Mouse (Mus musculus): ENCODE data around the gene Creb3l1. TPM values are rescaled to one million over a fixed set of nuclear protein-coding genes. Genes with fewer than 3 reads are reported as not detected.
A peak's percentile ranks its signal among the peaks of the same experiment; 100 is the strongest.

The Creb3l1 gene
- polyA plus RNA-seq, 1 experiment from 2014 or later: 0.63 TPM

DNA sequence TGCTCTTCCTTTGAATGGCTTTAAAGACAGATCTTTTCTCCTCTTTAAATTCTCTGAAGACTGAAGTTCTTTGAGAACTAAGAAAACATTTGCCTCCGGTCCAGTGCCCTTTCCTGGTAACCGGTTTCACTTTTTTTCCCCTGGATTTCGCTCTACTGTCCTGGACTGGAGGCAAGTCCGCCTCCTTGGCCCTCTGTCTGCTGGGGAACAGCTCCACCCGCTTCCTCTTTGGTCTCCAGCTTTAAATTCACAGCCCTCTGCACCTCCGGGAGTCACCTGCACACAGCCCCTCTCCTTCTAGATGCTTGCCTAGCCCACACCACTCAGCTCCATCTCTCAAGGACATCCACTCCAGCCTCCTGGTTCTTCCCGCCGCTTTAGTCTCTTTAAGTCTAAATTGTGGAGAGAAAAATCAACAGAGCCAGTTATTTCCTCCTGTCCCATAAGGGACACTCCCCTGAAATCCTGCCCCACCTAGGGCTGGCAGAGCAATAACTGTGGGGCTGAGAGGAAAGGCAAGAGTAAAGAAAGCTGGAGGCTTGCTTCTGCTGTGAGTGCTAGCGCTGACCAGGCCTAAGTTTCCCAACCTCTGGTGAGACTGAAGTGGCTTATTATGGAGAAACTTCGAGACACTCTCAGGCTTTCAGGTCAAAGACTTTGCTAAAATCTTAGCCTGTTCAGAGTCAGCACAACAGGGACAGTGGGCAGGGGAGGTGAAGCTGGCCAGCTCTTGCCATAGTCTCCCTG, 5.3 kb upstream of the Creb3l1 start:
- H3K4me2 ChIP-seq (ENCODE audit: low read depth, low read length): no peak overlapping the region
- DNase-seq (no peak), ATAC-seq (no peak)
- H3K36me3 ChIP-seq (replicated peaks; ENCODE audit: insufficient read depth, low read length): no peaks in the 10 kb centered on the region
- WGBS (ENCODE audit: insufficient replicate concordance): 66% methylated on average over 10 of the region's 10 CpGs
- H3K9ac ChIP-seq (replicated peaks): no peak overlapping the region
- TF ChIP-seq CTCF (IDR thresholded peaks at IDR 0.05; ENCODE audit: low read depth) (no peak), EP300 (IDR thresholded peaks at IDR 0.05; ENCODE audit: low read depth) (no peak)
- peaks cover 4% of the 10 kb centered on the region; the same call in 1 of the 2 replicates for H3K4me1 ChIP-seq (ENCODE audit: insufficient read depth)
- H3K4me3 ChIP-seq (ENCODE audit: low read depth, low read length): no peak overlapping the region
- no peak overlapping the region for H3K27ac ChIP-seq (ENCODE audit: low read depth)
- H3K9me3 ChIP-seq (ENCODE audit: low read length): no peaks in the 10 kb centered on the region
- H3K27me3 ChIP-seq (ENCODE audit: insufficient read depth, low read length): no peaks in the 10 kb centered on the region

DNA sequence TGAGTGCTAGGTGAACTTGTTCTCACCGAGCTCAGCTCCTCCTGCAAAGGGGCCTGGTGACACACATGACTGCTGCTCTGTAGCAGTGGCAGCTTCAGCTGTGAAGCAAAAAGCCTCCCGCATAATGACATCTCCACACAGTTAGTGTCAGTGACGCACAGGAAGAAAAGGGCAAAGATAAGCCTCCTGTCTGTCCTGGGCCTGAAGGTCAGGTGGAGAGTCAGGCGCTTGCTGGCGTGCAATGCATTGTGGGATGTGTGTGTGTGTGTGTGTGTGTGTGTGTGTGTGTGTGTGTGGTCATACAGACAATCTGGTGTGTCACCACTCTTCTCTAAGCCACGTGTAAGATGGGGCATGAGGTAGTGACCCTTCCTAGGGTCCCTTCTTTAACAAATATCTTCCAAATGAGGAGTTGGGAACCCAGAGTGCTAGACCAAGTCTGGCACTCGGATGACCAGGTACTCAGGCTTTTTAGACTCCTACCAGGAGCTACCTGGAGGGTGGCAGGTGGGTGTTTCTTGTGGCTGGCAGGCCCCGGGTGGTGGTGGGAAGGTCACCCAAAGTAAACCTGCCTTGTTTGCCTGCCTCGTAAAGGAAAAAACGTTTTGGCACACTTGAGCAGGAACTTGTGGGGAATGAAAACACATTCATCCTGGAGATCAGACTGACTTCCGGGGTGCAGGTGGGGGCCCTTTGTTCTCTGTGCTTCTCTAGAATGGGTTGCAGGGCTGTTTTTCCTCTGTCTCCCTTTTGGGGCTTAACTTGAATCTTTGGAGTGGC, 3.7 kb upstream of the Creb3l1 start:
- no peaks in the 10 kb centered on the region for H3K36me3 ChIP-seq (replicated peaks; ENCODE audit: insufficient read depth, low read length)
- H3K27me3 ChIP-seq (ENCODE audit: insufficient read depth, low read length): peaks cover 14% of the 10 kb centered on the region
- peaks cover 7% of the 10 kb centered on the region for H3K4me1 ChIP-seq (ENCODE audit: insufficient read depth)
- H3K27ac ChIP-seq (ENCODE audit: low read depth): no peak overlapping the region
- TF ChIP-seq CTCF (IDR thresholded peaks at IDR 0.05; ENCODE audit: low read depth) (no peak), EP300 (IDR thresholded peaks at IDR 0.05; ENCODE audit: low read depth) (no peak)
- no peak overlapping the region for H3K4me3 ChIP-seq (ENCODE audit: low read depth, low read length)
- ATAC-seq (peak; percentile 79), DNase-seq (peak; percentile 59)
- no peak overlapping the region for H3K4me2 ChIP-seq (ENCODE audit: low read depth, low read length)
- H3K9ac ChIP-seq (replicated peaks): no peak overlapping the region
- H3K9me3 ChIP-seq (ENCODE audit: low read length): no peaks in the 10 kb centered on the region
- WGBS (ENCODE audit: insufficient replicate concordance): 41% methylated on average over 11 of the region's 11 CpGs

DNA sequence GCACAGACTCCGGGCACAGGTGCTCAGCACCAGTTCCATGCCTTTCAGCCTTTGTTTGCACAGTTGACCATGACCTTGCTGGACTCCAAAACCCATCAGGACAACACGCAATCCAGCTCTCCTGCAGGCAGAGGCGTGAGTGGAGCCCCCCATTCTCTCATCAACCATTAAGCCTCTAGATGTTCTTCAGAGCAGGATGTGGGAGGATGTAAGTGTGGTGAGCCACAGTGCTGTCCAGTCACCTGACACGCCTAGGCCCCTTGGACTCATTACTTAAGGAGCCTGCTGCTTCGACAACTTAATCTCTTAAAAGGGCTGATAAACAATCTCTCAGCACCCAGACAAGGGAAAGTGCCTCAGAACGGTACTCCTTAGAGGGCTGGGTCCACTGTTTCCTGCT, 1.7 kb upstream of the Creb3l1 start:
- Histone ChIP-seq H3K9me3 (ENCODE audit: low read length) (no peaks in the 10 kb centered on the region), H3K27ac (ENCODE audit: low read depth) (no peak overlapping the region), H3K9ac (replicated peaks) (no peak overlapping the region), H3K4me3 (ENCODE audit: low read depth, low read length) (no peak overlapping the region), H3K4me2 (ENCODE audit: low read depth, low read length) (no peak overlapping the region), H3K36me3 (replicated peaks; ENCODE audit: insufficient read depth, low read length) (no peaks in the 10 kb centered on the region), H3K27me3 (ENCODE audit: insufficient read depth, low read length) (peaks cover 26% of the 10 kb centered on the region), H3K4me1 (ENCODE audit: insufficient read depth) (peaks cover 7% of the 10 kb centered on the region)
- TF ChIP-seq CTCF (IDR thresholded peaks at IDR 0.05; ENCODE audit: low read depth) (no peak), EP300 (IDR thresholded peaks at IDR 0.05; ENCODE audit: low read depth) (no peak)
- 54% methylated on average over 6 of the region's 6 CpGs for WGBS (ENCODE audit: insufficient replicate concordance)
- no peak for ATAC-seq
- DNase-seq: no peak

DNA sequence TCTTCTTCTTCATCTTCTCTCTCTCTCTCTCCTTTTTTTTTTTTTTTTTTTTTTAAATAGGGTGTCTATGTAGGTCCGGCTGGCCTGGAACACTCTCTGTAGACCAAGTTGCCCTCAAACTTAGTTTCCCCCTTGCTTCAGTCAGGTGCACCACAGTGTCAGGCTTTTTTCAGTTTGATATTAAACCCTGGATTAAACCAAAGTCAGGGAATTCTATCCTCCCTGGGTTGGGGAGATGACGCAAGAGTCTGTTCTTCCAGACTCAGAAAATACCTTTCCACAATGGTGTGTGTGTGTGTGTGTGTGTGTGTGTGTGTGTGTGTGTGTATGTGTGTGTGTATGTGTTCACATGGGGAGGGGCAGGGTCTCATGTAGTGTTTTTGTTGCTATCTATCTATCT, 900 bp upstream of the Creb3l1 start:
- H3K9me3 ChIP-seq (ENCODE audit: low read length): no peaks in the 10 kb centered on the region
- WGBS (ENCODE audit: insufficient replicate concordance): 75% methylated on average over 2 of the region's 2 CpGs
- H3K27ac ChIP-seq (ENCODE audit: low read depth): no peak overlapping the region
- H3K4me3 ChIP-seq (ENCODE audit: low read depth, low read length): no peak overlapping the region
- H3K36me3 ChIP-seq (replicated peaks; ENCODE audit: insufficient read depth, low read length): no peaks in the 10 kb centered on the region
- peaks cover 7% of the 10 kb centered on the region for H3K4me1 ChIP-seq (ENCODE audit: insufficient read depth)
- H3K27me3 ChIP-seq (ENCODE audit: insufficient read depth, low read length): peaks cover 26% of the 10 kb centered on the region
- H3K9ac ChIP-seq (replicated peaks): no peak overlapping the region
- DNase-seq (no peak), ATAC-seq (no peak)
- no peak overlapping the region for H3K4me2 ChIP-seq (ENCODE audit: low read depth, low read length)
- TF ChIP-seq CTCF (IDR thresholded peaks at IDR 0.05; ENCODE audit: low read depth): no peak
- TF ChIP-seq EP300 (IDR thresholded peaks at IDR 0.05; ENCODE audit: low read depth): no peak

DNA sequence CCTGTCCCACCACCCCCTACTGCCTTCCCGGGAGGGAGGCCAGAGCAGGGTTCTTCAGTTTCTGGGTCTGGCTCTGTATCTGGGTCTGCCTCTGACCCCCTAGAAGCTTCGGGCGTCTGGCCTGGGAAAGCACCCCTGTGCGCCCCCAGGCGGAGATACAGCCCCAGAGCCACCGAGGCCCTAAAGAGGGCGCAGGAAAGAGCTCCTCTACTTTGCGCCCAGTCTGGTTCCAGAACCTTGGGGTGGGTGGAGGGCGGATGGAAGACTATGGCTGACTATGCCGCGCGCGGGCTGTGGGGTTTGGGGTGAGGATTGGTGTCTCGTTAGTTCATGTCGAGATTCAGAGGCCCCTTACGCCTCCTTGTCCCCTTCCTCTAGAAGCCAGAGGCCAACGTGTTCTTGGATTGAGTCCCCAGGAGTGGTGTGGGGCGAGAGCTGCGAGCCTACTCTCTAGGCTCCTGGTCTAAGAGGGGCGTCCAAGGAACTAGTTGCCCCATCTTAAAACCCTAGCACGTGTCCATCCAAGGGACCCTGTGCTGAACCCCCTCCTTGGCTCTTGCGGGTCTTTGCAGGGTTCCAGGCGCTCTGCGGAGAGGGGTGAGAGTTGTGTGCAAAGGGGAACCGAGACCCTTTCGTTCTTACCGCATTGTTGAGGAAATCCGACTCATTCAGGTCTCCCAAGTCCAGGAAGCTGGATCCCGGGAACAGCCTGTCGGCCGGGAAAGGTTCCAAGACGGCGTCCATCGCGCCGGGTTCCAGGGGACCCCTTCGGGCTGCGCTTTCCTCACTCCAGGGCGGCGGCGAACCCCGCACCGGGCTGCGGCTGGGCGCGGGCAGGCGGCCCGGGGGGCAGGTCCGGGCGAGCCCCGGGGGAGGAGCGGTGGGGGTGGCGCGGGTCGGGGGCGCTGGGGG, 684 bp downstream of the Creb3l1 start:
- Histone ChIP-seq H3K27me3 (ENCODE audit: insufficient read depth, low read length) (peaks cover 26% of the 10 kb centered on the region), H3K27ac (ENCODE audit: low read depth) (no peak overlapping the region)

More for the DNA sequence above, 684 bp downstream of the Creb3l1 start:
- DNase-seq: peak; percentile 46
- H3K9ac ChIP-seq (replicated peaks): peak overlapping the region; percentile 44
- peak overlapping the region; percentile 61 for H3K4me3 ChIP-seq (ENCODE audit: low read depth, low read length)
- 4% methylated on average over 55 of the region's 56 CpGs for WGBS (ENCODE audit: insufficient replicate concordance)
- peak overlapping the region; percentile 93 for H3K4me2 ChIP-seq (ENCODE audit: low read depth, low read length)
- H3K36me3 ChIP-seq (replicated peaks; ENCODE audit: insufficient read depth, low read length): no peaks in the 10 kb centered on the region
- TF ChIP-seq EP300 (IDR thresholded peaks at IDR 0.05; ENCODE audit: low read depth) (no peak), CTCF (IDR thresholded peaks at IDR 0.05; ENCODE audit: low read depth) (peak; percentile 57)
- no peaks in the 10 kb centered on the region for H3K9me3 ChIP-seq (ENCODE audit: low read length)
- H3K4me1 ChIP-seq (ENCODE audit: insufficient read depth): peaks cover 7% of the 10 kb centered on the region
- no peak; the same call in 1 of the 2 replicates for ATAC-seq

Data from liver, postnatal 0 days (tissue).